Mouse (Mus musculus) cerebellum, adult 11 months (tissue): ENCODE measurements around the gene Sparcl1.

Experiments
- DNase-seq: peaks from one replicate; pipeline ENCODE4 v3.0.0; 2022

Gene Sparcl1

DNA sequence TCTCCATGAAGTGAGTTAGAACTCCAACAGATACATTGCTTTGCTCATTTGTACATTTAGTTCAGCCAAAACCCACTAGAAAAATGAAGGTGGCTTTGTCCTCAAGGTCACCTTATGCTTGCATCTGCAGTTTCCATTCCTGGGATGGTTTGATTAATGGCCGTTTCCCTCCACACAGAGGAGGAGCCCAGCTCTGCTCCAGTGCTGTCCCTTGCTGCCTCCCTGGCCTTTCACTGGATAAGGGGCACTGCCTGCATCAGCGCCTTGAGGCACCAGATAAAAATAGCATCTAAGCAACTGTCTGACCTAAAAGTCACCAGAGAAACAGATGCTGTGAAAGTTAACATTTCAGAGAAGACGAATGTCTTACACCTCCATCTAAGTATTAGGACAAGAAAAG is 4.0 kb downstream of the Sparcl1 start:
- DNase-seq = no peak

- peak; percentile 28 for DNase-seq
Measured at GRCm38 (mm10) chr5:104108879-104109369, 4.6 kb downstream of the Sparcl1 start.

GRCm38 (mm10) chr5:104108127-104108875 is 5.2 kb downstream of the Sparcl1 start:
- no peak for DNase-seq

DNA sequence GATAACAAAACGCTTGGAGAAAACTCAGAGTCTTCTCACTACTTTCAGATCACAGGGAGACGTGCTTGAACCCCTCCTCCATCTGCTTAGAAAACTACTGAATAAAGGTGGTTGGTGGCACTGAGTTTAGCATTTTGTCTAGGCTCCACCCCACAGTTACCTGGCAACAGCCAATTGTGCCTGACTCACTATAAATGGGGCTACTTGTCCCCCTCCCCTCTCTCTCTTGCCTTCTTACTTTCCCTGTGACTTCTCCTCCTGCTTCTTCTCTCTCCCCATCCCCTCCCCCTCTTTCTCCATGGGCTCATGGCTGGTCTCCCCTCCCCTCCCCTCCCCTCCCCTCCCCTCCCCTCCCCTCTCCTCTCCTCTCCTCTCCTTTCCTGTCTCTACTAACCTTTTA is 9.4 kb downstream of the Sparcl1 start:
- DNase-seq = no peak

GRCm38 (mm10) chr5:104103171-104103570 is 10.4 kb downstream of the Sparcl1 start:
- no peak for DNase-seq

DNA sequence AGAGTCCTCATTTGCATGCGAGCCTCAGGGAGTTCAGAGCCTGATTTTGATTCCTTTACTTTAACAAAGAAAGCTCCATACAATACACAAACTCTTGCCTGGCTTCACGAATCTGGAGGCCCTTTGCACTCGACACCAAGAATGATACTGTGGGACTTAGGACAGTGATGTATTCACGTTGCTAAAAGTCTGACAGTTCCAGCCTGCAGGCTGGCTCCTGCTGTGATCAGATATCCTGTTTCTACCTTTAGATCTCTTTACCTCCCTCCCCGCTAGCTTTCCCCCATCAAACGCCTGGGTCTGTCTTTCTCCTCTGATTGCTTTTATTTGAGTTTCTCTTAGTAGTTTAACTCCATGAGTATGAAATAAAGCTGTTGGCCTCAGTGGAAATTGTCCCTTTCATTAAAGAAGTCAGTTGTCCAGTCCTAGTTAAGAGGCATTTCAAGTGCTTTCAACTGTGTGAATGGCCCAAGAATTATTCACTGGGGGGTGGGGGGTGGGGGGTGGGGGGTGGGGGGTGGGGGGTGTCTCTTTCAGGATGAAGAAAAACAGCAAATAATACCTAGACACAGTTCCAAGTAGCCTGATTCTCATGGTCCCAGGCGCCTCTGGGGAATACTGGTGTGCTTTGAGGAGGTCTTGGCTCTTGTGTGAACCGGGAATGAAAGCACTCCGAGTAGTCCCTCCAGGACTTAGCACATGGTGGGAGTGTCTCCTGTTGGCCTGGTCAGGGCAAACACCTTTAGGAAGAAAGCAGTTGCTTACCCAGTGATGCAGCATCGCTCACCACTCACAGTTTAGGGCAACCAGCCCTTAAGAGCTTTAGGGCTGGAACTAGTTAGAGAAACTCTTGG is 11.6 kb downstream of the Sparcl1 start:
- no peak for DNase-seq

GRCm38 (mm10) chr5:104096078-104096938 is 17.2 kb downstream of the Sparcl1 start:
- no peak for DNase-seq

DNA sequence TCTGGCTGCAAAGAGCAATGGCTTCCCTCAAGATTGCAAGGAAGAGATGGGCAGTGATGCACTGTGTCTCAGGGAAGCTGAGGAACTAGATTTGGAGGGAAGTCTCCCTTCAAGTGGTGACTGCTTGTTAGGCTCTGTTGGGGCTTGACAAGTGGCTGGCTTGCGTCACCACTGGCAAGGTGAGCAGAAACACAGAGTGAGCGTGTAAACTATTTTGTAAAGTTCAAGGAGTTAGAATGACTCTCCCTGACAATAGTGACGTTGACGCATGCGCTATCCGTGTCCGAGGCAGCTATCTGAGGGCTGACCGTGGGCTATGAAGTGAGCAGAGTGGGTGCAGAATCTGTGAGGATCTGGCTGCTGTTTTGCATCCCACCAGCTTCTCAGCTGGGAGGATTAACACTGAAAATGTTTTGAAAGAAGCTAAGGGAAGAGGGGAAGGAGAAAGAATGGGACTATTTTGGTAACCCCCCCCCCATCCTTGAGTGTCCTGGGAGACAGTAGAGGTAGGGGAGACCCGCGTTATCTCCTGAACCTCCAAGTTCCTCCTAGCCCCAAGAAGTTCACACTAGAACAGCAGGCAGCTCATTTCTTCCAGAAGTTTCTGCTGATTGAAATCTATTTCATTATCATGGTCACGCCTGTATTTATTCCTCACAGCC is 18.0 kb downstream of the Sparcl1 start:
- DNase-seq = no peak

- DNase-seq = no peak
Measured at GRCm38 (mm10) chr5:104089751-104090150, 23.8 kb downstream of the Sparcl1 start.

- no peak for DNase-seq
Measured at GRCm38 (mm10) chr5:104085366-104085765, 28.2 kb downstream of the Sparcl1 start.

DNA sequence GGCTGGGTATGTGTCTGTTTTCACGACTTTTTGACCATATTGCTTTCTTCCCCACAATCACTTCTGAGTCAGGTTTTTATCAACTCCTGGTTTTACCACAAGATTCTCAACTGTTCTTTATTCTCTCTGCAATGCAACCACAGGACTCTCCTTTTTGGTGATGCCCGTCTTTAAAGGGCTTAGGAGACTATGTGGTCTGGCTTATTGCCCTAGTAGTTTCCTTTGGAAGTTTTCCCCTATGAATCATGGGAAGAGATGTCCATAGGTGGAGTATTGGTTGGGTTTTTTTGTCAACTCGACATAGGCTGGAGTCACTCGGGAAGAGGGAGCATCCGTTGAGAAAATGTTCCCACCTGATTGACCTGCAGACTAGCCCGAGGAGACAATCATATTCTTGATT is 32.8 kb downstream of the Sparcl1 start:
- no peak for DNase-seq

- no peak for DNase-seq
Measured at GRCm38 (mm10) chr5:104077508-104077907, 36.0 kb downstream of the Sparcl1 start, which contains the start of gene Gm17660. Gm17660 (minus strand) TSS chr5:104077608.

DNA sequence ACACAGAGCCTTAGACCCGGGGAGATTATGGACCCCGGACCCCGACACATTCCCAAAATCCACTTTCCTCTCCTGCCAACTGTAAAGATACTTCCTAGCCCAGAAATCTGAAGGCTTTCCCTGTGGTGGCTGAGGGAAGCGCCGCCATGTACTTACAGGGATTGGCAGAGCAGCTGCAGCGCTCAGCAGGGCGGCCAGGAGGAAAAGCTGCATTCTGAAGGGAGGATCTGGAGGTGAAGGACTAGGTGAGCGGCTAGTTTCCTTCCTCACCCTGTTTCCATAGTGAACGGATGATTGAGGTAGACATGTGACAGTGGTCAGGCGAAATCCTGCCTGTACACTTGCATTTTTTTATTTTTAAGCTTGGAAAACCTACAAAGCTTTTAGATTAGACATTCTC is 37.2 kb downstream of the Sparcl1 start:
- no peak for DNase-seq

DNA sequence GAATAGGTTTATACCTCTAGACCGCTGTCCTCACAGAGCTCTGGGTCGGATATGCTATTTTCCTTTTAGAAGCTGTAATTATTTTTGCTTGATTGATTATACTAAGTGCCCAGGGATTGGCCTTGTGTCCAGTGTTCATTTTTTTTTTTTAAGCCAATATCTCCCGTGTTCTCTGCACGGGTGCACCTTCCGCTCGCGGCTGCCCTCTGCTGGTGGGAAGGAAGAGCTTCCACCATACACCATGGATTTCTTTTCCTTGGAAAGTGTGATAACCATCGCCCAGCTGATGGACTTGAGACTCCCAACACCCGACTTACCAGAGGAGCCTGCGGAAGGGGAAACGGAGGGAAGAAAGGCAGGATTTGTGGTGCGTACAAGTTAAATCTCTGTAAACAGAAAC is 39.1 kb downstream of the Sparcl1 start:
- DNase-seq = peak; percentile 57

DNA sequence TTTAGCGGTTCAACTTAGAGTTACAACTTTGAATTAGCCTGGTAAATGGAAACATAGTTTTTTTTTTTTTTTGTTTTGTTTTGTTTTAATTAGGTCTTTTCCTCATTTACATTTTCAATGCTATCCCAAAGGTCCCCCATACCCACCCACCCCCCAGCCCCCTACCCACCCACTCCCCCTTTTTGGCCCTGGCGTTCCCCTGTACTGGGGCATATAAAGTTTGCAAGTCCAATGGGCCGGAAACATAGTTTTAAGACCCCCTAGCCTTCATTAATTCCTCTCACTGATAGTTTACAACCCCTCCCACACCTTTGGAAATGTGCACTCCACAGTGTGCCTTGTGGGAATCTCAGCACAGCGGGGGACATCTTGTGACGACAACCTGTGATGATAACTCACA is 39.9 kb downstream of the Sparcl1 start:
- DNase-seq = no peak

- no peak for DNase-seq
Measured at GRCm38 (mm10) chr5:104072272-104072886, 41.2 kb downstream of the Sparcl1 start.

DNA sequence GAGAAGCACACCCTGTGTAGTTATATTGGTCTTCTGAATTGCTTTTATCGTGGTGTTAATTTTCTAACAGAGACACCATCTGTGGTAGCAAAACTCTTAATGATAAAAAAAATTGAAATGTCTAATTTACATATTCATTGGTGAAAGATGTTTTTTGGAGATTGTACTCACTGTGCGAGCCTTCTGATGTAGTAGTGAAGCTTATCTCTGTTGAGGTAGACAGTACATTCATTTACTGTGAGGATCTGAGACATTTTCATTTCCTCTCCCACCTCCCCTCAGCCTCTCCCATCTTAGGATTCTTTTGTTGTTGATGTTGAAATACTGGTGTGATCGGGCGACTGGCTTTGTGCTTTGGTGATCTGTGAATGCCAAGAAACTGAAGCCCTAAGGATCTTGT is 42.5 kb downstream of the Sparcl1 start:
- DNase-seq = no peak

- no peak for DNase-seq
Measured at GRCm38 (mm10) chr5:104068751-104069150, 44.8 kb downstream of the Sparcl1 start.

DNA sequence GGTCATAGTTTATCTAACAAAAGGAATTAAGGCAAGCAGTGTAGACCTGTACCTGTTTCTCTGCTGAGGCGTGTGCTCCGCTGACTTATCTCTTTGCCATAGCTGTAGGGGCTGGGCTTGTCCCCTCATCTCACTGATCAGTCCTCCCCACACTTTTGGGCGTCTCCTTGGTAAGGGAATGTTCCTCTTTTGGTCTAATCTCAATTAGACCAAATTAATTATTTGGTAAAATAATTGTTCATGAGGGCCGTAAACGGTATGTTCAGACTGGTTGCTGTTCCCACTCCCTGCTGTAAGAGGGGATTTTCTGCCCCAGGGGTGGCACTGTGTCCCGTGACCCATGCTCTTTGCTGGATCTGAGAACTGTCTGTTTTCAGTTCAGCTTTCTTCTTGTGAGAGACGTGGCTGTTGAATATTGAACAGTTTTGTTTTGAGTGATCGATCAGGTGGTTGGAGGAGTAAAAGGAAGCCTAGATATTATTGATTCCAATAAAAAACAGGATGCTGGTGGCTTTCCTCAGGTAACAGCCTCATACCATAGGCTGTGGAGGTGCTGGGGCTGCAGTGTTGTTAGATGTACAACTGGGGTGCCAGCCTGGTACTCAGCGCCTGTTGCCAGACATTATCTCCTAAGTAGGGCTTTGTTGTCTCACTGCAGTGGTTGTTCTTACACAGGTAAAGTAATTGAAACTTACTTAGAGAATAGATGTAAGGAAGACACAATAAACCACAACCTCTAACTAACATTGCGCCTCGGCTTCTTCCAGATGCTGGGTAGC is 50.6 kb downstream of the Sparcl1 start:
- no peak for DNase-seq

GRCm38 (mm10) chr5:104061936-104062772 is 51.4 kb downstream of the Sparcl1 start:
- no peak for DNase-seq
